Mouse (Mus musculus): ENCODE measurements at regions not wholly inside any gene's neighbourhood (a gene's known extent, or its start where the extent isn't known, plus 50 kb on each side); places are given as distances from the start of the nearest gene placed in this dataset.

- TF ChIP-seq CTCF (IDR thresholded peaks at IDR 0.05; ENCODE audit: insufficient read depth, low read depth, low read length) (no peak), POLR2A (IDR thresholded peaks at IDR 0.05; ENCODE audit: insufficient read depth, low read depth, low read length) (no peak)
Measured at GRCm38 (mm10) chr11:114239311-114239803, 172.5 kb upstream of the Sdk2 start.
